Mouse (Mus musculus) lung, postnatal 0 days (tissue): Measurements from ENCODE around the gene Notch4.

Experiments
- CTCF ChIP-seq: IDR thresholded peaks from 2 replicates; pipeline ENCODE4 v1.5.1; 2016; ENCODE audit warnings: antibody characterized with exemption, mild to moderate bottlenecking
- EP300 ChIP-seq: IDR thresholded peaks from 2 replicates; pipeline ENCODE4 v1.6.1; 2016; ENCODE audit warnings: antibody characterized with exemption, mild to moderate bottlenecking, control low read depth

DNA sequence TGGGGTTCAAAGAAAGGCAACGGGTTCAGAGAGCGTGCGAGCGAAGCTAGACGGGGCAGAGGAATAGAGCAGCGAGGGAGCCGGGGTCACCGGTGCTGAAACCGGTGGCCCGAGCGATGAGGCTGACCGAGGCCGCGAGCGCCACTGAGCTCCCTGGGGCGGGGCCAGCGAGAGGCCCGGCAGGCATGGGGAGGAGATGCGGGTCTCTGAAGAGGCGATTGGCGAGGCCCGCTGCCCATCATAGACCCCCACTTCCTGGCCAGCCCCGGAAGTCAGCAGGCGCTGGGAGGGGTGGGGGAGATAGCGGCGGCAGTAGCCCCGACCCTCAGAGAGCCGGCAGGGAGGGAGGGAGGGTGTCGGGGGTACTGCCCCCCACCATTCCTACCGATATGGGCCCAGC is 41.5 kb downstream of the Notch4 start:
- TF ChIP-seq EP300 (no peak), CTCF (no peak)
